Mouse (Mus musculus): ENCODE measurements at regions not wholly inside any gene's neighbourhood (a gene's known extent, or its start where the extent isn't known, plus 50 kb on each side); places are given as distances from the start of the nearest gene placed in this dataset.

DNA sequence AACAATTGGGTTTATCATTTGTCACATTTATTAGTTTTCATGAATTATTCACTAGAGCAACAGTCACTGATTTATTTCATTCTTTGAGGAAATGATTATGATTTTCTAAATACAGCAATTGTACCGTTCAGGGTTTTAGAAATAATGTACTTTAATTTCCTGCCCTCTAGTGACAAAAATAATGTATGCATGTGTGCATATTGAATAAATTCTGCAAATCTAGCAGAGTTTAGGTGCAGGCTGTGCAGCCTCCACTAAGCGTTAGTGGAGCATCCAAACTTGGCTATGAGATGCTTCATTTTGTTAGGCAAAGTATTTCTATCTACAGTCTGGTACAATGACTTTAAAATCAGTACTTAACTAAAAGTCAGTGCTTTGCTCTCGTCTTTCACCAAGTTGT is 642.1 kb upstream of the A830018L16Rik start:
- no peak for DNase-seq (ENCODE audit: inconsistent ontology term)

DNA sequence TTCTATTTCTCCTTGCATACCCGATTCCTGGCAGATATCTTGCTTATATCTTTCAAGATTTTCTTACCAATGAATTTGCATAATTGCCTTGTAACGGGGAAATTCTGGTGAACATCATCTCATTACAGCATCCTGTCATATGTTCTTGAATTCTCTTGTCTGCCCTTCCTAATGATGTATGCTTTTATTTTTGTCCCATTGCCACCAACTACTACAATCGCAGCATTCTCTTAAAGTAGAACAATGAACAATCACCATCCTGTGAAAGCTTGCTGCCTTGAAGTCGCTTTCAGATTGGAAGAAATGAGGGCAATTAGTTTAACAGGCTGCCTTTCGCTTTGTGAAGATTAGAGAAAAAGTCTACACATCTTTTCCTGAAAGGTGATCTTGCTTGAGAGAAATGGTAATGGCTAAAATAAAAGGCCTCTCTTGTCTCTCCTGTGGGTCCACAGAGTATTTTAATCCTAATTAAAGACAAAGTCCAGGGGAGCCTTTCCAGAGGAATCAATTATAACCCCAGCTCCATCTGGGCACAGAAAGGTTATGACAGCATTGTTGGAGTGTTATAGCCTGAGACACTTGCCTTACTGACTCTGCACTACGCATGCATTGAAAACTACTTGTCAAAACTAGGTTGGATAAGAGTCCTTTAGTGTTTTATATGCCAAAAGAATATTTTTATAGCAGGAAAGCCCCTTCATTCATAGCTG is 619.7 kb upstream of the A830018L16Rik start:
- peak; percentile 73 for DNase-seq (ENCODE audit: inconsistent ontology term)

DNA sequence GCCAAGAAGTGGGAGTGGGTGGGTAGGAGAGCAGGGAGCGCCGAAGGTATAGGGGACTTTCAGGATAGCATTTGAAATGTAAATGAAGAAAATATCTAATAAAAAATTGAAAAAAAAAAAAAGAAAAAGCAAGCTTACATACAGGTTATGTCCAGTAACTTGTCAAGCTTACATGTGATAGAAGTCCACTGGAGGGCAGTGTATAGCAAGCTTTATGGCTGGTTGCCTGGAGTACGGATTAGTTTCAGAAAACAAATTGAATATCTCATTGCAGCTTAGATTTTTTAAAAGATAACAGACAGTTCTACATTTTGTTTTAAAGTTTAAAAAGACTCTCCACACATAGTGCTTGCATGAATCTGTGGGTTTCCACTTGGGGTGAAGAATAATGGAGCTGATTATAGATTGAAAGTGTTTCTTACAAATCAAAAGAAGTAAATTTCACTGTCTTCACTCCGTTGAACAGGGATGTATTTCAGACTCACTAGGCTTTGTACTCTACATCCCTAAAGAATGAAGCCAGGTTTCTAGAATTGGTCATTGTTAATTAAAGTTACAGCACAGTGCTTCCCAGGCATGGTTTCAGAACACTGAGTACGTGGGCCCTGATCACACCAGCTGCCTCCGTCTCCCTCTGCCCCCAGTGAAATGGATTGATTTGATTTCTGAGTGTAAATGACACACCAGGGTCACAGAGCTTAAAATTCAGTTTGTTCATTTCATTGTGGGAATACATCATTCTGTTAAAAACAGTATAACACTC is 578.1 kb upstream of the A830018L16Rik start:
- DNase-seq (ENCODE audit: inconsistent ontology term) = peak; percentile 57

- peak; percentile 14 for DNase-seq (ENCODE audit: inconsistent ontology term)
These were observed 576.7 kb upstream of the A830018L16Rik start for GRCm38 (mm10) chr1:10837180-10837579.

GRCm38 (mm10) chr1:10852934-10853333 is 561.0 kb upstream of the A830018L16Rik start:
- DNase-seq (ENCODE audit: inconsistent ontology term) = no peak

DNA sequence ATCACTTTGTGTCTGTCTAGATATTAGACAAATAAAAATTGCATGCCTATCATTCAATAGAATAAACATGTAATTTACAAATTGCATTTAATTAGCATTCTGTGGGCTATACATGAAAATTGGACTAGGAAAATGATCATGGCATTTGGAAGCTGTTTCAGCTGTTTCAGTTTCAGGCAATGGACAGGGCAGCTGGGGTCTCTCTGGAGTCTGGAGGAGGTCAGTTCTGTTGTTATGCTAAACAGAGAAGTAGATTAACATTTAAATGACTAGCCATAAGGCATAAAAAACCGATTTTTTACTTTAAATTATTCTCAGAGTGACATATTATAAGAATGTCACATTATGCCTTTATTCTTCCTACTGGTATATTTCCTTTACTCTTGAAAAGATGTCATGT is 559.4 kb upstream of the A830018L16Rik start:
- no peak for DNase-seq (ENCODE audit: inconsistent ontology term)

DNA sequence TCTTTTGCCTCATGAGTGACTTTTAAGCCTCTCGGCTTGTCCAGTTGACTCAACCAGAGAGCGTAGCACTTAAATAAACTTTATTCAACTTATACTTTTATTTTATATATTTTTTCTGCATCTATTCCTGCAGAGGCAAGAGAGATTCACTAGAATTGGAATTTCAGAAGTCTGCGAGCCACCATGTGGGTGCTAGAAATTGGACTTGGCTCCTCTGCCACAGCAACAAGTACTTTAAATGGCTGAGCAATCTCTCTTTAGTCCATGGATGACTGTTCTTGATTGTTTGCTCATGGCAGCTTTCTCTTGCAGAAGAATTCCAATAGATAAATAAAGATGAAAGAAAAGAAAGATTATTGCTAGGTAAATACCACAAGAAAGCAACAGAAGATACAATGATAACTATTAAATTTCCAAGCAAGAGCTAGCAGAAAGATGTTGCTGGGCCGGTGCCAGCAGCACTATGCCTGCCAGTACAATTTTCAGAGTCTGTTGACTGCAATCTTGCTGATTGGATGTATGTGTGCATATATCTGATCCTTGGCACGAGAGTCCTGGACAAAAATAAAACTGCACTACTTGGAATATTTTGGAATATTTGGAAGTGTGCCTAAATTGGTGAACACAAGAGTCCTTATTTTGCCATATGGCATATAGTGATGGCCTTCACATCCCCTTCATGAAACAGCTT is 542.6 kb upstream of the A830018L16Rik start:
- peak; percentile 22 for DNase-seq (ENCODE audit: inconsistent ontology term)

DNA sequence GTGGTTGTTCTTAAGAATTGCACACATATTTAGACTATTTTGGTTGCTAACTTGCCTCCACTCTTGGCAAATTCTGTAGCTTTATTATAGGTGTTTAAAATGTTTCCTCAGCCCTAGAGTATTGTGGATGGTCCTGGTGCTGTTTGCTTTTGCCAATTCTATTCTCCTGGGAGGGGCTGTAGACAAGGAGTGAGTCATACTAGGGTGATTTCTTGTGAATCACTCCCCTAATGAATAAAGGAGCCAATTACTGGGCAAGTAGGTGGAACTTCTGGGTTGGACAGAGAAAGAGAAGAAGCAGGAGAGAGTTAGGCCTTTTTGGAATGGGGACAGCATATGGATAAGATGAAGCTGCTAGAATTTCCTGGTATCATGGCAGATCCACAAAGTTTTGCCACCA is 541.6 kb upstream of the A830018L16Rik start:
- peak; percentile 84 for DNase-seq (ENCODE audit: inconsistent ontology term)

- peak; percentile 89 for DNase-seq (ENCODE audit: inconsistent ontology term)
These were observed 541.2 kb upstream of the A830018L16Rik start for GRCm38 (mm10) chr1:10872726-10873125.

GRCm38 (mm10) chr1:10877391-10878170 is 536.3 kb upstream of the A830018L16Rik start:
- no peak for DNase-seq (ENCODE audit: inconsistent ontology term)

- DNase-seq (ENCODE audit: inconsistent ontology term) = peak; percentile 27
These were observed 535.6 kb upstream of the A830018L16Rik start for GRCm38 (mm10) chr1:10878221-10878760.

- peak; percentile 34 for DNase-seq (ENCODE audit: inconsistent ontology term)
These were observed 533.7 kb upstream of the A830018L16Rik start for GRCm38 (mm10) chr1:10880026-10880727.

DNA sequence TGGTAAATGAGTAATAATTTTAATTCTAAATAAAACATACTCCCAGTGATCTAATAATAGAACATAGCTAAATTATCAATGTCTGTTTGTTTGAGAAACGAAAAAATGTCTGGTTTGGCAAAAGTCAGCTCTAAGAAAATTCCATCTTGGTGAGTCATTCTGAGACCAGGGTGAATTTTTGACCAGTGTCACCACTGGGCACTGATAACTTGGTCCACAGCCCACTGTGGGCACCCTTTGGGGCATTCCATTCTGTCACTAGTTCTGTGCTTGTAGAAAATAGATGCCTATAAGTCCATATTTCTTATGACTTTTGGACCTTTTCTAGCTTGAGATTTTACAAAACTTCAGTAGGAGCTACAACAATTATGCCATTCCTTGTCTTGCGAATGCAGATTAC is 515.1 kb upstream of the A830018L16Rik start:
- peak; percentile 82 for DNase-seq (ENCODE audit: inconsistent ontology term)

GRCm38 (mm10) chr1:10902721-10903120 is 511.2 kb upstream of the A830018L16Rik start:
- no peak for DNase-seq (ENCODE audit: inconsistent ontology term)

DNA sequence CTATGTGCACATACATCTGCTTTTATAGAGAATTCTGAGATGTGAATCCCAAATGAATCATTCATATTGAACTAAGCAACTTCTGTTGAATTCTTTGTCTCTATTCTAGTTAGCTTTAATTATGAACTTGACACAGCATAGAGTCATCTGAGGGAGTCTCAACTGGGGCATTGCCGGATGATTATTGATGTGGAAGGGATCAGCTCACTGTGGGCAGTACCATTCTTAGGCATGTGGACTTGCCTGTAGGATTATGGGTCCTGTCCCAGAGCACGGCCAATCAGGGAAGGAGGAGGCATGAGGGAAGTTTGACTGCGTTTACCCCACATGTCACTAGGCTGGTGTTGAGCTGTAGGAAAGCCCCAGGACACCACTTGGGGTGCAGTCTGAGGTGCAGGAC is 493.9 kb upstream of the A830018L16Rik start:
- DNase-seq (ENCODE audit: inconsistent ontology term) = peak; percentile 45

- no peak for DNase-seq (ENCODE audit: inconsistent ontology term)
These were observed 481.4 kb upstream of the A830018L16Rik start for GRCm38 (mm10) chr1:10932378-10933077.

GRCm38 (mm10) chr1:10933206-10933605 is 480.7 kb upstream of the A830018L16Rik start:
- DNase-seq (ENCODE audit: inconsistent ontology term) = peak; percentile 92

DNA sequence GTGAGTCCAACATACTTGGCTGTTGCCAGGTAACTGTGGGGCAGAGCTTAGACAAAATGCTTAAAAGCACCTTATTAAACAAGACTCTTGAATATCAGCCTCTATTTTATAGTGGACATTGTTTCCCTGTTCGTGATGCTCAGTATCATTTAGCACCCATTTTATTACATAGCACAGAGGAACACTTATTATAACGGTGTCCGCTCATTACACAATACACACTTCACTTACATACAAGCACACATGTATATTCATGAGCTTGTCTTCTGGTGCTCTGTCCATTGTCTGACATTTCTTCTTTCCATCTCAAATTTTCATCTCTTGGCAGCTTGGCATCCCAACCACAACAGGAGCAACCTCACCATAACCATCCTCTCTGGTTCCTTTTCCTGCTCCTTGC is 475.5 kb upstream of the A830018L16Rik start:
- no peak for DNase-seq (ENCODE audit: inconsistent ontology term)

- DNase-seq (ENCODE audit: inconsistent ontology term) = no peak
These were observed 473.6 kb upstream of the A830018L16Rik start for GRCm38 (mm10) chr1:10940326-10940725.

DNA sequence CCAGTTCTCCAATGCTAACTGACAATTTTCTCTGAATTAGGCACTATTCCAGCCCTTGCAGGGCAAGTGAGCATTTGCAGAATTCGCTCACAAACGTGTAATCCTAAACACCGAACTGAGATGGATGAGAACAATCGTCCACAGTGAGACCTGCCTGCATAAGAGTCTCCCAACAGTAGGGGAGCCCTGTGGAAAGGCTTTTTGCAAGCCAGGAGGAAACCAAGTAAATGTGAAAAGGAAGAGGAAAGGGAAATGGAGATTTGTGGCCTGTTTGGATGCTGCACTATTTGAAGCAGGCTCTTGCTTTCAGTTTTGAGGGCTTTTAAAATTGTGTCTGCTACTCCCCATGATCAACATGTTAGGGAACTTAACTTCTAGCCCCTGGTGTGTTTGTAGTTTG is 470.9 kb upstream of the A830018L16Rik start:
- peak; percentile 60 for DNase-seq (ENCODE audit: inconsistent ontology term)

Measured in Muller cell, postnatal 12 days (primary cell).